Mouse (Mus musculus) megakaryocyte, embryonic 14.5 days (primary cell): ENCODE data around the gene Dennd5a.

Experiments used
- FLI1 ChIP-seq: IDR thresholded peaks from 2 replicates; pipeline ENCODE4 v1.6.1; 2012; ENCODE audit warnings: low read length, inconsistent platforms, mixed read lengths
- GATA1 ChIP-seq: IDR thresholded peaks from 3 replicates; pipeline ENCODE4 v1.6.1; 2012; ENCODE audit warnings: mixed read lengths, low read length, inconsistent platforms, borderline replicate concordance

- no peak for TF ChIP-seq GATA1
- no peak for TF ChIP-seq FLI1
These were observed 78.6 kb downstream of the Dennd5a start for GRCm38 (mm10) chr7:109881561-109882099.
